Mouse (Mus musculus): Measurements from ENCODE around the gene Ascc1.

- TF ChIP-seq CTCF (IDR thresholded peaks at IDR 0.05; ENCODE audit: borderline replicate concordance, control insufficient read depth, extremely low read depth, insufficient read depth, low read length, poor library complexity) (no peak), POLR2A (IDR thresholded peaks at IDR 0.05; ENCODE audit: control insufficient read depth, extremely low read depth, insufficient read depth, low read length, poor library complexity) (no peak)
Measured at GRCm38 (mm10) chr10:60078561-60078917, 75.9 kb downstream of the Ascc1 start.

Measured in thymus, adult 2 months (tissue).